Mouse (Mus musculus) liver, embryonic 11.5 days (tissue): ENCODE data around the gene Stard9. TPM values are rescaled to one million over a fixed set of nuclear protein-coding genes. Genes with fewer than 3 reads are reported as not detected.

ENCODE experiments used
- ATAC-seq: fragments of 200-750 bp; cut with Nextera tagmentation; replicated peaks from 2 replicates; pipeline ENCODE4 v1.8.0; 2017; ENCODE audit warnings: moderate number of reproducible peaks, mild to moderate bottlenecking, moderate TSS enrichment, moderate library complexity; ENCODE audit not compliant: low FRiP score
- DNase-seq: peaks from one replicate; pipeline ENCODE4 v3.0.0-alpha.2; 2017; ENCODE audit warnings: low spot score
- H3K27ac ChIP-seq: fragments of 300-500 bp; sonication (generic); 2 replicates; pipeline ENCODE4 v1.5.1; 2014; ENCODE audit warnings: mild to moderate bottlenecking, low read depth, low read length, control low read depth
- H3K27me3 ChIP-seq: fragments of 300-500 bp; sonication (generic); replicated peaks from 2 replicates; pipeline ENCODE4 v1.6.1; 2014; ENCODE audit warnings: low read length, mixed read lengths; ENCODE audit not compliant: control insufficient read depth, insufficient read depth
- H3K36me3 ChIP-seq: fragments of 300-500 bp; sonication (generic); 2 replicates; pipeline ENCODE4 v1.6.1; 2014; ENCODE audit warnings: mild to moderate bottlenecking, low read length, moderate library complexity, mixed read lengths; ENCODE audit not compliant: control insufficient read depth, insufficient read depth
- H3K4me1 ChIP-seq: fragments of 300-500 bp; sonication (generic); replicated peaks from 2 replicates; pipeline ENCODE4 v1.6.1; 2014; ENCODE audit warnings: low read length, mixed read lengths; ENCODE audit not compliant: control insufficient read depth, insufficient read depth
- H3K4me2 ChIP-seq: fragments of 300-500 bp; sonication (generic); 2 replicates; pipeline ENCODE4 v1.6.1; 2014; ENCODE audit warnings: mild to moderate bottlenecking, control low read depth, moderate library complexity
- H3K4me3 ChIP-seq: fragments of 300-500 bp; sonication (generic); 2 replicates; pipeline ENCODE4 v1.5.1; 2014; ENCODE audit warnings: low read depth, low read length, control low read depth
- H3K9ac ChIP-seq: fragments of 300-500 bp; sonication (generic); 2 replicates; pipeline ENCODE4 v1.6.1; 2014; ENCODE audit warnings: low read depth, low read length, control low read depth
- H3K9me3 ChIP-seq: fragments of 300-500 bp; sonication (generic); 2 replicates; pipeline ENCODE4 v1.6.1; 2016; ENCODE audit warnings: low read length, inconsistent platforms, mixed read lengths; ENCODE audit not compliant: control insufficient read depth
- WGBS: fragments of 180-500 bp; shearing (Covaris S2); extraction: QIAGEN DNeasy Blood & Tissue Kit; methylation state at CpG from one replicate; pipeline ENCODE4 v1.1.7; 2014; 5-methylcytosine and 5-hydroxymethylcytosine counted together
- polyA plus RNA-seq: library from polyadenylated mRNA; unstranded; fragments of >200 nt; fragmentation: Nextera tagmentation; extraction: Ambion mirVana; gene quantifications from 2 replicates; pipeline ENCODE4 v1.2.1, GENCODE M21; 2014

The Stard9 gene
- polyA plus RNA-seq: 3.0 and 3.5 TPM in 2 replicates

DNA sequence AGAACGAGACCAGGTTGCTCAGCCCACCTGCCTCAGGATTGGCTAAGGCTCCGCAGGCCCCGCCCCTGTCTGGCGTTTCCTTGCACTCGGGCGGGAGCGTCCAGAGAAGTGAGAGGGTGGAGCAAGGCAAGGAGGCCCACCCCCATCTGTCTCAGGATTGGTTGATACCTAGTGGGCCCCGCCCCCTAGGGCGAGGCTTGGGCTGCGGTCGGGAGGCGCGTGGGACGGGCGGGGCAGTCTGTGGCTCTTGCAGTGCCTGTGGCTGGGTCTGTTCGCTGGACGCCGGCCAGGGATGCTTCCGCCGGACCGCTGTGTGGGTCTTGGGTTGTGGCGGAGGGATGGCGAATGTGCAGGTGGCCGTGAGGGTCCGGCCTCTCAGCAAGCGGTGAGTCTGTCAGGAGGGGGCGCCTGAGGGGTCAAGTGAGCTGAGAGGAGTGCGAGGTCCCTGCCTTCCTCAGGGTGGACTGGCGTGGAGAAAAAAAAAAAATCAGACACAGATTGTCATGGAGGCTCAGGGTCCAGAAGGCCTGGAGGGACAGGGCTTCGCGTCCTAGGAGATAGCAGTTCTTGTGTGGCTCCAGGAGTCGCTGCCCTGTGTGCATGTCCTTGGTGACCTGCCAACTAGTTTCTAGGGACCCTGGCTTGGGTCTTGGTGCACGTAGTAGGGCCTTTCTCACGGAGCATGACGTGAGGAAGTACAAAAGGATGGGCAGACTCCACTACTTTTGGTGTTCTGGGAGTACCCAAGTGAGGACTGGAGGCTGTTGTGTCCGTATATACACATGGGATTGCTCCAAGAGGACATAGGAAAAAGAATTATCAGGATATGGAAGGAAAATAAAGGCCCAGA is at the start of gene Stard9:
Gene Stard9 (plus strand): TSS at position 236 of the 850 bp plus-strand sequence.
- Histone ChIP-seq H3K9ac (peak within 1 kb of the TSS; percentile 52), H3K4me2 (peak within 1 kb of the TSS; percentile 80), H3K36me3 (peaks cover 2% of the 10 kb centered on the region; the same call in 1 of the 2 replicates), H3K9me3 (no peaks in the 10 kb centered on the region), H3K27me3 (no peaks in the 10 kb centered on the region), H3K27ac (no peak within 1 kb of the TSS), H3K4me3 (peak within 1 kb of the TSS; percentile 53), H3K4me1 (peaks cover 13% of the 10 kb centered on the region)
- 3% methylated on average over 36 of the region's 36 CpGs for WGBS
- peak; percentile 97 for DNase-seq
- ATAC-seq: peak; percentile 99

DNA sequence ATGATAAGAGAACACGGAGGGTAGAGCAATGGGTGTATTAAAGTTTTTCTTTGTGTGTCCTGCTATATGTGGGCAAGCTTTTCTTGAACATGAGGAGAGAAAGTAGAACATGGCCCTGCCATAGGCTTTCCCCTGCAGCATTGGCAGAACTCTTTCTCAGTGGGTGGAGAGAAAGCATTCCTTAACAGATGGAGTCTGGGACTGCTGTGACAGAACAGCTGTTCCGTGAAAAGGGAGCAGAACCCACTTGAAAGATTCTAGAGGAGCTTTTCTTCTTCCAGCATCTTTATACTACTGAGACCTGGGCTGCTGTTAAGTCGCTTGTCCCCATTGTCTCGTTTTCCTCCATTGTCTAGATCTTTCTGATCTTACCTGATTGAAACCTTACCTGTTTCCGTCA is 39.2 kb upstream of the Stard9 start:
- DNase-seq (no peak), ATAC-seq (no peak)
- no peak overlapping the region for H3K27ac ChIP-seq
- H3K4me1 ChIP-seq: no peaks in the 10 kb centered on the region
- H3K4me3 ChIP-seq: no peak overlapping the region
- 83% methylated on average over 5 of the region's 5 CpGs for WGBS
- no peaks in the 10 kb centered on the region for H3K27me3 ChIP-seq
- H3K9ac ChIP-seq: no peak overlapping the region
- no peaks in the 10 kb centered on the region for H3K9me3 ChIP-seq
- no peak overlapping the region for H3K4me2 ChIP-seq
- peaks cover 22% of the 10 kb centered on the region for H3K36me3 ChIP-seq

DNA sequence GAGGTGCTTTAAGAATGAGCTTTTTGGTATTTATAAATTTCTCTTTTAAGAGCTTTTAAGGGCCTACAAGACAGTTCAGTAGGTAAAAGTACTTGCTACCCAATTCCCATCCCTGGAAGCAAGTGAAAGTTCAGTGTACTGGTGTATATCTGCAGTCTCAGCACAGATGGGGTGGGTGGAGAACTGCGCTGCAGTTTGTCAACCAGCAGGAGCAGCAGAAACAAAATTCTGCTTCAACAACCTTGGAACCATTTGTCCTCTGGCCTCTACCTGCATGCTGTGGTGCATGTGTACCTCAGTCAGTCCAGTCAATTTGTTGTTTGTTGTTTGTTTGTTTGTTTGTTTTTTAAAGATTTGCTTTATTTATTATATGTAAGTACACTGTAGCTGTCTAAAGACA is 36.7 kb upstream of the Stard9 start:
- Histone ChIP-seq H3K9ac (no peak overlapping the region), H3K4me1 (no peaks in the 10 kb centered on the region), H3K4me2 (no peak overlapping the region), H3K9me3 (no peaks in the 10 kb centered on the region), H3K4me3 (no peak overlapping the region), H3K27me3 (no peaks in the 10 kb centered on the region), H3K27ac (no peak overlapping the region), H3K36me3 (peaks cover 26% of the 10 kb centered on the region)
- 92% methylated on average over 1 of the region's 1 CpGs for WGBS
- ATAC-seq: no peak
- no peak for DNase-seq

DNA sequence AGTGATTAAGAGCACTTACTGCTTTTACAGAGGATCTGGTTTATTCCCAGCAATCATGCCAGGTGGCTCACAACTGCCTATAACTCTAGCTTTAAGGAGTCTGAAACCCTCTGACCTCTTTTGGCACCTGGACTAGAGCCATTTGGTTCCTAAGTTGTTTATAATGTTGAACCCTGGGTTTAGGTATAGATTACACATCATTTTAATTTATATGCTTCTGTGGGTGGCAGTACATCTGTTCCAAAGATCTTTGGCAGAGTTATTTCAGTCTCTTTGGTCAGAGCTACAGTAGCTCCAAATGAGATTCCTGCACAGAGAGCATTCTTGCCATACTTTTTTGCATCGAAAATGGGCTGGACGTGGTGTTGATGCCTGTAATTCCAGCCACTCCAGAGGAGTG is 31.2 kb upstream of the Stard9 start:
- Histone ChIP-seq H3K36me3 (peaks cover 37% of the 10 kb centered on the region), H3K4me1 (no peaks in the 10 kb centered on the region), H3K4me3 (no peak overlapping the region), H3K27ac (no peak overlapping the region), H3K4me2 (no peak overlapping the region), H3K9ac (no peak overlapping the region), H3K27me3 (no peaks in the 10 kb centered on the region), H3K9me3 (no peaks in the 10 kb centered on the region)
- 95% methylated on average over 2 of the region's 2 CpGs for WGBS
- ATAC-seq: no peak
- no peak for DNase-seq

DNA sequence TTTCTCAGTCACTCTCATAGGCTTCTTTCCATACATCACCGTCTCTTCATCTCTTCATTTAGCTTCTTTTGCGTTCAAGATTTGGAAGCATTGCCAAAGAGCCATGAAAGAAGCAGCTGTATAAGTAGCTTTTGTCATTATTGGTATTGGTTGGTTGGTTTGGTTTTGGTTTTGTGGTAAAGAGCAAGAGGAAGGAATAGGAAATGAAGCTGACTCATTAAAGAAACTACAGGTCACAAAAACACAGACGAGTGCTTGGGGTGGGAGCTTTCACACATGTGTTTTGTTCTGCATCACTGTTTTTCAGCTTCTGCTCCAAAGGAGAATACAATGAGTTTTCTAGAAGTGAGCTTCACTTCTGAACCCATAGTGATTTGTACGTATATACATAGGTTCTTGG is 29.4 kb upstream of the Stard9 start:
- Histone ChIP-seq H3K27me3 (no peaks in the 10 kb centered on the region), H3K4me1 (no peaks in the 10 kb centered on the region), H3K27ac (no peak overlapping the region), H3K9ac (no peak overlapping the region), H3K4me2 (no peak overlapping the region), H3K4me3 (no peak overlapping the region), H3K36me3 (peaks cover 37% of the 10 kb centered on the region), H3K9me3 (no peaks in the 10 kb centered on the region)
- 86% methylated on average over 4 of the region's 4 CpGs for WGBS
- DNase-seq (no peak), ATAC-seq (no peak)

DNA sequence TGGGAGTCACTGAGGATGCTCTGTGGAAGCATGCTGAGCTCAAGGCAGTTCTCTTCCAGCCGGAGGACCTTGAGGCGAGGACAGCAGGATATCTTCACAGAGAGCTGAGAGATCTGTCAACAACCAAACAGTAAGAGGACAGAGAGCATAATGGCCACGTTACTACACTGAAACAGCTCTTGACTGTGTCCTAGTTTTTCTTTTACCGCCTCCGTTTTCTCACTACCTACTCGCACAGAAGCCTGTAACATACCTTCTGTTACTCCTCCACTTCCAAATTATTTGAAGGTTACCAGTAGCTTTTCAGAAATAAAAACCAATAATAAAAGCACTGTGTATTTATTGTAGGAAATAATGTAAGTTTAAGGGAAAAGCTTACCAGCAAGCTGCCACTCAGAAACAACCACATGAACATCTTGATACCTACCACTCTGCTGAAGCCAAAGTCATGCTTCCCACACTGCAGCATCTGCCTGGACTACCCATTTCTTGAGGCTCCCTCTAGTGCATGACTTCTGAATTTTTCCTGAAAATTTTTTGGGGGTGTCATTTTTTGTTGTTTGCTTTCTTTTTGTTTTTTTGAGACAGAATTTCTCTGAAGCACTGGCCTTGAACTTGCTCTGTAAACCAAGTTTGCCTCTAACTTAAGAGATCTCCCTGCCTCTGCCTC is 22.8 kb upstream of the Stard9 start:
- ATAC-seq: no peak
- peaks cover 9% of the 10 kb centered on the region for H3K4me1 ChIP-seq
- H3K4me3 ChIP-seq: no peak overlapping the region
- WGBS: 85% methylated on average over 6 of the region's 6 CpGs
- H3K9ac ChIP-seq: no peak overlapping the region
- H3K36me3 ChIP-seq: no peaks in the 10 kb centered on the region
- H3K27ac ChIP-seq: no peak overlapping the region
- H3K9me3 ChIP-seq: no peaks in the 10 kb centered on the region
- no peak overlapping the region for H3K4me2 ChIP-seq
- no peaks in the 10 kb centered on the region for H3K27me3 ChIP-seq
- no peak for DNase-seq

DNA sequence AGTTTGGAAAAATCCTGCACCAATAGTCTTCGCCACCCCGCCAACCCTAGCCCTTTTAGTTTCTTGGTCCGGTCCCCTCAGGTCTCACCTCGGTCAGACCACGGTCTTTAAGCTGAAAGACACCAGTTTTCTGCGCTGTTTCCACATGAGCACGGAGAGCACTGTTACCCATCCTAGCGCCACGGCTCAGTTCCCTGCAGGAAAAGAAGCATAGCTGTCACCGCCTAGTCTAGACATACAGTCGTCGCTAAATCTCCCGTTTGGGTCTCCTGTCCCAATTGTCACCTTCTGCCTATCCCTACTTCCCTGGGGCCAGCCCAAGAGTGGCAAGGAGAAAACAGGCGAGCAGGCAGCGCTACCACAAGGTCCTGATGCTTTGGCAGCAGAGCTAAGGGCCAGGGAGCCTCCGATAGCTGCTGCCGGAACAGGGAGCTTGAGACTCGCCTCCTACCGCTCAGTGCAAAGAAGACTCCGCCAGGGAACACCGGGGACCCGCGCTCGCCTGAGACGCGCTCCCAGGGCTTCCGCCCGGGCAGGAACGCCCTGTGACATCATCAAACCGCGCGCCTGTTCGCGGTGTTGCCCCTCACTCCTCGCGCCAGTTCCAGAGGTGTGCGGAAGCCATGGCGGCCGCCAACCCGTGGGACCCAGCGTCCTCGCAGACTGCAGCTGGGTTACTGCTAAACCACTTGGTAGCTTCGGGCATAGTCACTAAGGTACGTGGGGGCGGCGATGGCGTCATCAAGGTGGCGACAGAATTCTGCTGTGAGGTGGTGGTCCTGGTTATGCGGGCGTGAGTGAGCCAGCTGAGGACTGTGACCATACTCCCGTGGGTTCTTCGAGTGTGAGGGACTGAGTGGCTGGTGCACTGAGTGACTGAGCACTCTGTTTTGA is 19.8 kb upstream of the Stard9 start, which contains the start of the genes Haus2 and Lrrc57:
Gene Haus2 (plus strand): TSS at position 554 of the 894 bp plus-strand sequence.
Gene Lrrc57 (minus strand): TSS at position 691 of the 894 bp plus-strand sequence.
- WGBS: 1% methylated on average over 52 of the region's 52 CpGs
- Histone ChIP-seq H3K9me3 (no peaks in the 10 kb centered on the region), H3K27ac (peak within 1 kb of the TSS; percentile 93), H3K27me3 (no peaks in the 10 kb centered on the region), H3K4me1 (peaks cover 10% of the 10 kb centered on the region), H3K9ac (peak within 1 kb of the TSS; percentile 87), H3K36me3 (peaks cover 3% of the 10 kb centered on the region; the same call in 1 of the 2 replicates), H3K4me2 (peak within 1 kb of the TSS; percentile 84), H3K4me3 (peak within 1 kb of the TSS; percentile 85)
- peak; percentile 93 for ATAC-seq
- peak; percentile 95 for DNase-seq
